In the genomic region with DNA sequence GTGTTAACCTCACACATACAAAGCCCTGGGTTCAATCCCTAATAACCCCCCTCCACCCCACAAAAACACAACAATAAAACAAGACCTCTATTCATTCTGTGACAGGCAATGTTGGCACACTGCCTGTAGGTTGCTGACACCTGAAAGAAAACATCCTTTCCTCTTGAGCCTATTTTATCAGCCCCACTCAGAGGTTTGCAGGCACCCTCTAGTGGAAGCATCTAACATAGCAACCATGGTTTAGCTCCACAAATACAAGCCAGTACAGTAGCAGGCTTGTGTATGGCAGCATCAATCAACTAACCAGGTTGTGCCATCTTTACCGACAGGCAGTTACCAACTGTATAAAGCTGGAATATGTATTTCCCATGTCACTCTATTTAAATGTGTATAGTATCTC, we compare ENCODE assay signal across 8 mouse cellular contexts. TPM values are rescaled to one million over a fixed set of nuclear protein-coding genes. Genes with fewer than 3 reads are reported as not detected.
A peak's percentile ranks its signal among the peaks of the same experiment; 100 is the strongest.
DNase-seq lines count a peak whose midpoint lies in the region; ATAC-seq and TF ChIP-seq lines count a peak whose summit lies in the region.

No protein-coding gene starts in this region.

- 50% methylated on average over 1 of the region's 1 CpGs for WGBS in embryonic facial prominence, embryonic 14.5 days
- 33% methylated on average over 1 of the region's 1 CpGs for WGBS in kidney, postnatal 0 days

- no peaks in the 10 kb centered on the region for H3K27me3 ChIP-seq in embryonic facial prominence, embryonic 14.5 days (replicated peaks; ENCODE audit: control insufficient read depth, insufficient read depth, low read length)
- no peaks in the 10 kb centered on the region for H3K27me3 ChIP-seq in kidney, postnatal 0 days (ENCODE audit: insufficient read depth, low read length)

- ATAC-seq in embryonic facial prominence, embryonic 14.5 days (ENCODE audit: low read depth): no peak
- no peak for ATAC-seq in kidney, postnatal 0 days (replicated peaks; ENCODE audit: low FRiP score, low read depth)

- H3K9ac ChIP-seq in embryonic facial prominence, embryonic 14.5 days (ENCODE audit: low read depth, low read length): no peak overlapping the region
- H3K9ac ChIP-seq in kidney, postnatal 0 days (ENCODE audit: low read depth, low read length): no peak overlapping the region

- DNase-seq in layer of hippocampus, postnatal 10 days (ENCODE audit: low spot score in 2 of 2): peak; percentile 32 to 50
- DNase-seq in layer of hippocampus, postnatal 25 days (ENCODE audit: extremely low spot score in 1 of 2, low spot score in 1 of 2): no peak
- peak; percentile 20 to 51 for DNase-seq in CD8-positive naive resting alpha-beta T cell, adult 2 months (ENCODE audit: low read depth in 2 of 2, low spot score in 2 of 2)
- DNase-seq in adipocyte (ENCODE audit: low spot score): peak; percentile 38
- peak; percentile 45 for DNase-seq in embryonic facial prominence, embryonic 14.5 days (ENCODE audit: low spot score)
- DNase-seq in kidney, postnatal 0 days (ENCODE audit: low spot score): peak; percentile 77
- peak; percentile 36 for DNase-seq in retina, adult 2 months (ENCODE audit: low read depth, low spot score)
- no peak for DNase-seq in urinary bladder, postnatal 25 days (ENCODE audit: low spot score)

- no peak overlapping the region for H3K4me3 ChIP-seq in embryonic facial prominence, embryonic 14.5 days (ENCODE audit: low read depth, low read length)
- no peak overlapping the region for H3K4me3 ChIP-seq in kidney, postnatal 0 days (replicated peaks; ENCODE audit: low read depth, low read length)

- H3K9me3 ChIP-seq in embryonic facial prominence, embryonic 14.5 days (ENCODE audit: control insufficient read depth, low read length): no peaks in the 10 kb centered on the region
- no peaks in the 10 kb centered on the region for H3K9me3 ChIP-seq in kidney, postnatal 0 days (replicated peaks; ENCODE audit: low read length)

- H3K4me2 ChIP-seq in embryonic facial prominence, embryonic 14.5 days (ENCODE audit: low read depth, low read length): no peak overlapping the region
- H3K4me2 ChIP-seq in kidney, postnatal 0 days (ENCODE audit: low read length): no peak overlapping the region

- no peak overlapping the region for H3K27ac ChIP-seq in embryonic facial prominence, embryonic 14.5 days (replicated peaks; ENCODE audit: low read depth, low read length)
- H3K27ac ChIP-seq in kidney, postnatal 0 days: no peak overlapping the region

- peak; percentile 86 for TF ChIP-seq CTCF in kidney, postnatal 0 days (IDR thresholded peaks at IDR 0.05; ENCODE audit: low read depth)

- H3K4me1 ChIP-seq in embryonic facial prominence, embryonic 14.5 days (ENCODE audit: control insufficient read depth, insufficient read depth, low read length): no peaks in the 10 kb centered on the region
- H3K4me1 ChIP-seq in kidney, postnatal 0 days (replicated peaks; ENCODE audit: insufficient read depth, low read length): no peaks in the 10 kb centered on the region

- H3K36me3 ChIP-seq in embryonic facial prominence, embryonic 14.5 days (ENCODE audit: control insufficient read depth, insufficient read depth, low read length): no peaks in the 10 kb centered on the region
- no peaks in the 10 kb centered on the region for H3K36me3 ChIP-seq in kidney, postnatal 0 days (ENCODE audit: insufficient read depth, low read length)

RNA-seq across cellular contexts. Expression of gene Chp2, which starts 23.0 kb away (rescaled TPM):
- 1 to 10 TPM; 3.0 to 3.6 TPM for total RNA-seq in layer of hippocampus, postnatal 10 days (2021)
- total RNA-seq in layer of hippocampus, postnatal 25 days (2021): 1 to 10 TPM; 2.7 to 2.8 TPM
- 0.28 and 1.2 TPM in 2 replicates for polyA plus RNA-seq in embryonic facial prominence, embryonic 14.5 days (2014; fragmentation: Nextera tagmentation; extraction: Ambion mirVana)
- polyA plus RNA-seq in kidney, postnatal 0 days (2015; fragmentation: Nextera tagmentation; extraction: Ambion mirVana): 0.51 and 0.91 TPM in 2 replicates

RNA-seq across cellular contexts. Expression of gene Prkcb, which starts 46.3 kb away (rescaled TPM):
- total RNA-seq in layer of hippocampus, postnatal 10 days (2021): 100 to 1,000 TPM; 621 to 648 TPM
- total RNA-seq in layer of hippocampus, postnatal 25 days (2021): 100 to 1,000 TPM; 775 to 867 TPM
- 8.8 and 10.1 TPM in 2 replicates for polyA plus RNA-seq in embryonic facial prominence, embryonic 14.5 days (2014; fragmentation: Nextera tagmentation; extraction: Ambion mirVana)
- 2.1 and 2.2 TPM in 2 replicates for polyA plus RNA-seq in kidney, postnatal 0 days (2015; fragmentation: Nextera tagmentation; extraction: Ambion mirVana)

RNA-seq across cellular contexts. Expression of gene Ern2, which starts 56.3 kb away (rescaled TPM):
- 1 to 10 TPM in 1 of 2 experiments, under 1 TPM in 1; 0.89 to 1.2 TPM for total RNA-seq in layer of hippocampus, postnatal 10 days (2021)
- under 1 TPM; 0.30 to 0.45 TPM for total RNA-seq in layer of hippocampus, postnatal 25 days (2021)
- polyA plus RNA-seq in embryonic facial prominence, embryonic 14.5 days (2014; fragmentation: Nextera tagmentation; extraction: Ambion mirVana): 0.07 TPM in 1 of 2 replicates, not detected in the other
- polyA plus RNA-seq in kidney, postnatal 0 days (2015; fragmentation: Nextera tagmentation; extraction: Ambion mirVana): 0.10 and 0.12 TPM in 2 replicates

Comparison
In these comparisons a context has a peak if more than half of its experiments do, and no peak if none do; other contexts are left out.
1. DNase-seq: peak in layer of hippocampus, postnatal 10 days (2 of 2), CD8-positive naive resting alpha-beta T cell, adult 2 months (2 of 2), adipocyte (single experiment), embryonic facial prominence, embryonic 14.5 days (single experiment), kidney, postnatal 0 days (single experiment) and retina, adult 2 months (single experiment); none in layer of hippocampus, postnatal 25 days (0 of 2) and urinary bladder, postnatal 25 days (single experiment).